Mouse (Mus musculus) forebrain, embryonic 16.5 days (tissue): ENCODE measurements at regions not wholly inside any gene's neighbourhood (a gene's known extent, or its start where the extent isn't known, plus 50 kb on each side); places are given as distances from the start of the nearest gene placed in this dataset.
A peak's percentile ranks its signal among the peaks of the same experiment; 100 is the strongest.

Source experiments
- ATAC-seq: fragments of 200-750 bp; cut with Nextera tagmentation; 2 replicates; pipeline ENCODE4 v1.8.0; 2017; ENCODE audit warnings: mild to moderate bottlenecking, moderate library complexity
- H3K27ac ChIP-seq: fragments of 300-500 bp; sonication (generic); 2 replicates; pipeline ENCODE4 v1.5.1; 2014; ENCODE audit warnings: low read length, control low read depth
- H3K27me3 ChIP-seq: fragments of 300-500 bp; sonication (generic); replicated peaks from 2 replicates; pipeline ENCODE4 v1.6.1; 2014; ENCODE audit warnings: low read length; ENCODE audit not compliant: control insufficient read depth, insufficient read depth
- H3K36me3 ChIP-seq: fragments of 300-500 bp; sonication (generic); 2 replicates; pipeline ENCODE4 v1.6.1; 2014; ENCODE audit not compliant: control insufficient read depth, insufficient read depth
- H3K4me1 ChIP-seq: fragments of 300-500 bp; sonication (generic); replicated peaks from 2 replicates; pipeline ENCODE4 v1.6.1; 2014; ENCODE audit warnings: low read length; ENCODE audit not compliant: control insufficient read depth, insufficient read depth
- H3K4me2 ChIP-seq: fragments of 300-500 bp; sonication (generic); 2 replicates; pipeline ENCODE4 v1.6.1; 2014; ENCODE audit warnings: mild to moderate bottlenecking, low read length, control low read depth
- H3K4me3 ChIP-seq: fragments of 300-500 bp; sonication (generic); replicated peaks from 2 replicates; pipeline ENCODE4 v1.5.1; 2014; ENCODE audit warnings: mild to moderate bottlenecking, low read length, control low read depth
- H3K9ac ChIP-seq: fragments of 300-500 bp; sonication (generic); replicated peaks from 2 replicates; pipeline ENCODE4 v1.6.1; 2014; ENCODE audit warnings: low read depth, low read length, control low read depth
- H3K9me3 ChIP-seq: fragments of 300-500 bp; sonication (generic); 2 replicates; pipeline ENCODE4 v1.6.1; 2016; ENCODE audit warnings: low read length; ENCODE audit not compliant: control insufficient read depth
- WGBS: fragments of 180-500 bp; shearing (Covaris S2); extraction: QIAGEN DNeasy Blood & Tissue Kit; methylation state at CpG from one replicate; pipeline ENCODE4 v1.1.7; 2014; 5-methylcytosine and 5-hydroxymethylcytosine counted together

DNA sequence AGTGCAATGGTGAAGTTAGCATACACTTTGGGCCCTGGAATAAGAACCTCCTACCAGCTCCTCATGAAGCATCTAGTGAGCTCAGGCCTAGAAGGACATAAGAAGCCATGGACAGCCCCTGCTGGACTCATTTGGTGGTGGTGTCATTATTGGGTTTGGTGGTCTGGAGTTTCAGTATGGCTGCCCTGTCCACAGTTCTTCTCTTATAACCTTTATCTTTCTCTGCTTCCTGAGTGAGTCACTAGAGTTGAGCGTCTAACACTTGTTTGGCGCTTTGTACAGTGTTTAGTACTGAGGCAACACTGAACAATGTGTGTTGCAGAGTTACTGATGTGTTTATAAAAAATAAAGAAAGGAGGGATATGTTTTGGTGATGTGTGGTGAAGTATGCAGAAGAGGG, 58.5 kb upstream of the Cxcr4 start:
- WGBS = 97% methylated on average over 2 of the region's 2 CpGs
- H3K9me3 ChIP-seq = no peaks in the 10 kb centered on the region
- no peak overlapping the region for H3K4me2 ChIP-seq
- H3K9ac ChIP-seq = no peak overlapping the region
- H3K27ac ChIP-seq = no peak overlapping the region
- peaks cover 2% of the 10 kb centered on the region for H3K4me1 ChIP-seq
- no peak overlapping the region for H3K4me3 ChIP-seq
- no peak for ATAC-seq
- no peaks in the 10 kb centered on the region for H3K27me3 ChIP-seq
- H3K36me3 ChIP-seq = no peaks in the 10 kb centered on the region

DNA sequence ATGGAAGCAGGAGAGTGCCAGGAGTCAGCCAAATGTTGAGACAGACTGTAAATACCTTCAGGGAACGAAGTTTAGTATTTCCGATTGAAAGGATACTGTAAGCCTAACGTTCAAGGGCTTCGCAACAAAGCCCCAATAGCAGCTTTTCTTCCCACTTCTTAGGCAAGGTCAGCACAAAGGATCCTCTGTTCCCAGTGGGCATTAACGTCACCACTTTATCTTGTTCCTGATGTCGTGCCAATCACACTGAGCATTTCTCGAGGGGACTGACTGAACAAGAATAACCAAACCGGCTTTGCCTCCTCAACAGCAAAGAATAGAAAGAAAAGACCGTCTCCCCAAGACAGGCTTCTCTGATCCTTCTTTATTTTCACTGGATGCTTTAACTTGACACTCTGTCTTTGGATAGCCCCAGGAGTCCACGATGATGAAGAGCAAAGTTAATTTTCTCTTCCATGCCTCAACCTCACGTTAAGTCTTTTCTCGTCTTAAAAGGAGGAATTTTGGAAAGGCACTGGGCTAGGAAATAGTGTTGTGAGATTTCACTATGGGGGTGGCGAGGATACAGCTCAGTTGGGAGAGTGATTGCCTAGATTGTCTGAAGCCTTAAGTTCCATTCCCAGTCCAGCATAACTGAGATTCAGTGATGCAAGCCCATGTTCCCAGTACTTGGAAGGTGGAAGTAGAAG, 57.5 kb upstream of the Cxcr4 start:
- Histone ChIP-seq H3K4me2 (no peak overlapping the region), H3K9me3 (no peaks in the 10 kb centered on the region)

GRCm38 (mm10) chr1:128643316-128643776, 51.3 kb upstream of the Cxcr4 start:
- H3K4me1 ChIP-seq = peaks cover 3% of the 10 kb centered on the region; the same call in 1 of the 2 replicates
- no peak for ATAC-seq
- H3K27ac ChIP-seq = no peak overlapping the region
- H3K27me3 ChIP-seq = no peaks in the 10 kb centered on the region
- no peaks in the 10 kb centered on the region for H3K36me3 ChIP-seq
- H3K4me2 ChIP-seq = no peak overlapping the region
- no peak overlapping the region for H3K9ac ChIP-seq
- no peak overlapping the region for H3K4me3 ChIP-seq
- WGBS = 6% methylated on average over 4 of the region's 4 CpGs
- no peaks in the 10 kb centered on the region for H3K9me3 ChIP-seq

More for the DNA sequence above, 57.5 kb upstream of the Cxcr4 start:
- H3K36me3 ChIP-seq = no peaks in the 10 kb centered on the region
- peak; percentile 81 for ATAC-seq
- H3K9ac ChIP-seq = no peak overlapping the region
- no peak overlapping the region for H3K27ac ChIP-seq
- no peaks in the 10 kb centered on the region for H3K27me3 ChIP-seq
- 8% methylated on average over 13 of the region's 13 CpGs for WGBS
- H3K4me3 ChIP-seq = no peak overlapping the region
- H3K4me1 ChIP-seq = no peaks in the 10 kb centered on the region; the same call in none of the 2 replicates

DNA sequence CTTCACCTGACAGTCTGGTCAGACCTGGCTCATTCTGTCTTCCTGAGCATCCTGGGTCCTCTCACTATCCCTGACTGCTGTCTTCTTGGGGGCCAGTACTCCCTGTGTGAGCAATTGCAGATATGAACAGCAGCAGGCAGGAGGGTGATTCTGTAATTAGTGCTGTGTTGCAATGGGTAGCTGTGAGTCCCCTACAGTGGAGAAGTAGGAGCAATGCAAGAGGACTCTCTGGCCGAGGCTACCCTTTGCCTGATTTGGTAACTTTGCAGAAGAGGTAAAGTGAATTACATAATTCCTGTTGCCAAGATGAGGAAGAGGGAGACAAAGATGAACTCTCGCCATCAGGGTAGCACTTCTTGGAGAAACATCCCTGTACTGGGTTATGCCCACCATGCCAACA, 50.1 kb upstream of the Cxcr4 start:
- no peak for ATAC-seq
- Histone ChIP-seq H3K4me1 (peaks cover 3% of the 10 kb centered on the region; the same call in 1 of the 2 replicates), H3K36me3 (no peaks in the 10 kb centered on the region), H3K4me2 (no peak overlapping the region), H3K9me3 (no peaks in the 10 kb centered on the region), H3K27me3 (no peaks in the 10 kb centered on the region), H3K4me3 (no peak overlapping the region), H3K9ac (no peak overlapping the region), H3K27ac (no peak overlapping the region)
- WGBS = 86% methylated on average over 2 of the region's 2 CpGs
